Mouse (Mus musculus): Measurements from ENCODE around the gene Sgce. TPM values are rescaled to one million over a fixed set of nuclear protein-coding genes. Genes with fewer than 3 reads are reported as not detected.

Sgce gene
- polyA plus RNA-seq, 1 experiment from 2014 or later, result 52.7 TPM

- 0 out of 2 replicates have a peak, but pooled peaks cover 3% of the 10 kb centered on the region for H3K9me3 ChIP-seq (ENCODE audit: control insufficient read depth, low read length)
- H3K9ac ChIP-seq (ENCODE audit: low read length), result no peak overlapping the region
- WGBS, result 50% methylated on average over 8 of the region's 8 CpGs
- H3K36me3 ChIP-seq (ENCODE audit: control insufficient read depth, insufficient read depth, low read length), result peaks cover 16% of the 10 kb centered on the region
- H3K4me2 ChIP-seq (ENCODE audit: low read length), result no peak overlapping the region
- no peaks in the 10 kb centered on the region for H3K4me1 ChIP-seq (ENCODE audit: control insufficient read depth in 2 of 2, insufficient read depth in 2 of 2, low read length in 2 of 2)
- H3K27ac ChIP-seq (replicated peaks in 1 of 2; ENCODE audit: control insufficient read depth in 1 of 2, insufficient read depth in 1 of 2, low read depth in 2 of 2, low read length in 2 of 2), result no peak overlapping the region
- H3K27me3 ChIP-seq (ENCODE audit: control insufficient read depth, insufficient read depth, low read length), result no peaks in the 10 kb centered on the region
- no peak overlapping the region for H3K4me3 ChIP-seq (ENCODE audit: control insufficient read depth in 1 of 2, insufficient read depth in 1 of 2, low read depth in 1 of 2, low read length in 2 of 2)
- ATAC-seq (ENCODE audit: insufficient number of reproducible peaks, insufficient read depth, low FRiP score, low read depth), result no peak
These were observed 52.3 kb downstream of the Sgce start for GRCm38 (mm10) chr6:4694672-4695231.

- H3K9me3 ChIP-seq (ENCODE audit: control insufficient read depth, low read length), result 0 out of 2 replicates have a peak, but pooled peaks cover 3% of the 10 kb centered on the region
- 69% methylated on average over 10 of the region's 10 CpGs for WGBS
These were observed 53.5 kb downstream of the Sgce start for GRCm38 (mm10) chr6:4693544-4693943.

GRCm38 (mm10) chr6:4690438-4690837 is 56.6 kb downstream of the Sgce start:
- Histone ChIP-seq H3K36me3 (ENCODE audit: control insufficient read depth, insufficient read depth, low read length) (peaks cover 23% of the 10 kb centered on the region), H3K9ac (ENCODE audit: low read length) (no peak overlapping the region), H3K4me3 (ENCODE audit: control insufficient read depth in 1 of 2, insufficient read depth in 1 of 2, low read depth in 1 of 2, low read length in 2 of 2) (no peak overlapping the region), H3K27me3 (ENCODE audit: control insufficient read depth, insufficient read depth, low read length) (no peaks in the 10 kb centered on the region), H3K9me3 (ENCODE audit: control insufficient read depth, low read length) (no peaks in the 10 kb centered on the region), H3K4me1 (ENCODE audit: control insufficient read depth in 2 of 2, insufficient read depth in 2 of 2, low read length in 2 of 2) (no peaks in the 10 kb centered on the region), H3K27ac (replicated peaks in 1 of 2; ENCODE audit: control insufficient read depth in 1 of 2, insufficient read depth in 1 of 2, low read depth in 2 of 2, low read length in 2 of 2) (no peak overlapping the region), H3K4me2 (ENCODE audit: low read length) (no peak overlapping the region)
- WGBS, result 90% methylated on average over 4 of the region's 4 CpGs
- no peak for ATAC-seq (ENCODE audit: insufficient number of reproducible peaks, insufficient read depth, low FRiP score, low read depth)

More at GRCm38 (mm10) chr6:4693544-4693943, 53.5 kb downstream of the Sgce start:
- Histone ChIP-seq H3K36me3 (ENCODE audit: control insufficient read depth, insufficient read depth, low read length) (peaks cover 21% of the 10 kb centered on the region), H3K4me3 (ENCODE audit: control insufficient read depth in 1 of 2, insufficient read depth in 1 of 2, low read depth in 1 of 2, low read length in 2 of 2) (no peak overlapping the region), H3K4me2 (ENCODE audit: low read length) (no peak overlapping the region), H3K27ac (replicated peaks in 1 of 2; ENCODE audit: control insufficient read depth in 1 of 2, insufficient read depth in 1 of 2, low read depth in 2 of 2, low read length in 2 of 2) (no peak overlapping the region), H3K4me1 (ENCODE audit: control insufficient read depth in 2 of 2, insufficient read depth in 2 of 2, low read length in 2 of 2) (no peaks in the 10 kb centered on the region), H3K9ac (ENCODE audit: low read length) (no peak overlapping the region), H3K27me3 (ENCODE audit: control insufficient read depth, insufficient read depth, low read length) (no peaks in the 10 kb centered on the region)
- ATAC-seq (ENCODE audit: insufficient number of reproducible peaks, insufficient read depth, low FRiP score, low read depth), result no peak

- Histone ChIP-seq H3K4me1 (ENCODE audit: control insufficient read depth in 2 of 2, insufficient read depth in 2 of 2, low read length in 2 of 2) (no peaks in the 10 kb centered on the region), H3K9me3 (ENCODE audit: control insufficient read depth, low read length) (no peaks in the 10 kb centered on the region), H3K9ac (ENCODE audit: low read length) (no peak overlapping the region), H3K4me2 (ENCODE audit: low read length) (no peak overlapping the region), H3K27me3 (ENCODE audit: control insufficient read depth, insufficient read depth, low read length) (no peaks in the 10 kb centered on the region), H3K4me3 (ENCODE audit: control insufficient read depth in 1 of 2, insufficient read depth in 1 of 2, low read depth in 1 of 2, low read length in 2 of 2) (no peak overlapping the region), H3K36me3 (ENCODE audit: control insufficient read depth, insufficient read depth, low read length) (peaks cover 11% of the 10 kb centered on the region), H3K27ac (replicated peaks in 1 of 2; ENCODE audit: control insufficient read depth in 1 of 2, insufficient read depth in 1 of 2, low read depth in 2 of 2, low read length in 2 of 2) (no peak overlapping the region)
- no peak for ATAC-seq (ENCODE audit: insufficient number of reproducible peaks, insufficient read depth, low FRiP score, low read depth)
- WGBS, result 54% methylated on average over 10 of the region's 10 CpGs
These were observed 62.2 kb downstream of the Sgce start for GRCm38 (mm10) chr6:4684706-4685340.

- Histone ChIP-seq H3K9ac (ENCODE audit: low read length) (no peak overlapping the region), H3K4me2 (ENCODE audit: low read length) (no peak overlapping the region), H3K27ac (replicated peaks in 1 of 2; ENCODE audit: control insufficient read depth in 1 of 2, insufficient read depth in 1 of 2, low read depth in 2 of 2, low read length in 2 of 2) (no peak overlapping the region), H3K27me3 (ENCODE audit: control insufficient read depth, insufficient read depth, low read length) (no peaks in the 10 kb centered on the region), H3K36me3 (ENCODE audit: control insufficient read depth, insufficient read depth, low read length) (peaks cover 3% of the 10 kb centered on the region; the same call in 1 of the 2 replicates), H3K4me1 (ENCODE audit: control insufficient read depth in 2 of 2, insufficient read depth in 2 of 2, low read length in 2 of 2) (no peaks in the 10 kb centered on the region), H3K4me3 (ENCODE audit: control insufficient read depth in 1 of 2, insufficient read depth in 1 of 2, low read depth in 1 of 2, low read length in 2 of 2) (no peak overlapping the region), H3K9me3 (ENCODE audit: control insufficient read depth, low read length) (no peaks in the 10 kb centered on the region)
- ATAC-seq (ENCODE audit: insufficient number of reproducible peaks, insufficient read depth, low FRiP score, low read depth), result no peak
- WGBS, result 85% methylated on average over 4 of the region's 4 CpGs
These were observed 66.4 kb downstream of the Sgce start for GRCm38 (mm10) chr6:4680576-4680975.

- Histone ChIP-seq H3K27ac (replicated peaks in 1 of 2; ENCODE audit: control insufficient read depth in 1 of 2, insufficient read depth in 1 of 2, low read depth in 2 of 2, low read length in 2 of 2) (no peak overlapping the region), H3K9me3 (ENCODE audit: control insufficient read depth, low read length) (no peaks in the 10 kb centered on the region), H3K4me2 (ENCODE audit: low read length) (no peak overlapping the region), H3K36me3 (ENCODE audit: control insufficient read depth, insufficient read depth, low read length) (peaks cover 3% of the 10 kb centered on the region; the same call in 1 of the 2 replicates), H3K27me3 (ENCODE audit: control insufficient read depth, insufficient read depth, low read length) (no peaks in the 10 kb centered on the region), H3K4me1 (ENCODE audit: control insufficient read depth in 2 of 2, insufficient read depth in 2 of 2, low read length in 2 of 2) (no peaks in the 10 kb centered on the region), H3K9ac (ENCODE audit: low read length) (no peak overlapping the region), H3K4me3 (ENCODE audit: control insufficient read depth in 1 of 2, insufficient read depth in 1 of 2, low read depth in 1 of 2, low read length in 2 of 2) (no peak overlapping the region)
- ATAC-seq (ENCODE audit: insufficient number of reproducible peaks, insufficient read depth, low FRiP score, low read depth), result no peak
- 91% methylated on average over 1 of the region's 1 CpGs for WGBS
These were observed 67.0 kb downstream of the Sgce start for GRCm38 (mm10) chr6:4679981-4680380.

- ATAC-seq (ENCODE audit: insufficient number of reproducible peaks, insufficient read depth, low FRiP score, low read depth), result no peak
- 92% methylated on average over 1 of the region's 1 CpGs for WGBS
- no peaks in the 10 kb centered on the region for H3K36me3 ChIP-seq (ENCODE audit: control insufficient read depth, insufficient read depth, low read length)
These were observed 69.6 kb downstream of the Sgce start for GRCm38 (mm10) chr6:4677356-4677761.

GRCm38 (mm10) chr6:4665154-4665553 is 81.9 kb downstream of the Sgce start:
- 91% methylated on average over 6 of the region's 6 CpGs for WGBS

More at GRCm38 (mm10) chr6:4677356-4677761, 69.6 kb downstream of the Sgce start:
- Histone ChIP-seq H3K9me3 (ENCODE audit: control insufficient read depth, low read length) (no peaks in the 10 kb centered on the region), H3K4me1 (ENCODE audit: control insufficient read depth in 2 of 2, insufficient read depth in 2 of 2, low read length in 2 of 2) (no peaks in the 10 kb centered on the region), H3K9ac (ENCODE audit: low read length) (no peak overlapping the region), H3K27ac (replicated peaks in 1 of 2; ENCODE audit: control insufficient read depth in 1 of 2, insufficient read depth in 1 of 2, low read depth in 2 of 2, low read length in 2 of 2) (no peak overlapping the region), H3K4me3 (ENCODE audit: control insufficient read depth in 1 of 2, insufficient read depth in 1 of 2, low read depth in 1 of 2, low read length in 2 of 2) (no peak overlapping the region), H3K4me2 (ENCODE audit: low read length) (no peak overlapping the region), H3K27me3 (ENCODE audit: control insufficient read depth, insufficient read depth, low read length) (no peaks in the 10 kb centered on the region)

More at GRCm38 (mm10) chr6:4665154-4665553, 81.9 kb downstream of the Sgce start:
- ATAC-seq (ENCODE audit: insufficient number of reproducible peaks, insufficient read depth, low FRiP score, low read depth), result no peak
- no peaks in the 10 kb centered on the region for H3K9me3 ChIP-seq (ENCODE audit: control insufficient read depth, low read length)
- H3K27ac ChIP-seq (replicated peaks in 1 of 2; ENCODE audit: control insufficient read depth in 1 of 2, insufficient read depth in 1 of 2, low read depth in 2 of 2, low read length in 2 of 2), result no peak overlapping the region
- H3K36me3 ChIP-seq (ENCODE audit: control insufficient read depth, insufficient read depth, low read length), result no peaks in the 10 kb centered on the region
- no peak overlapping the region for H3K9ac ChIP-seq (ENCODE audit: low read length)
- no peaks in the 10 kb centered on the region for H3K4me1 ChIP-seq (ENCODE audit: control insufficient read depth in 2 of 2, insufficient read depth in 2 of 2, low read length in 2 of 2)
- H3K4me2 ChIP-seq (ENCODE audit: low read length), result no peak overlapping the region
- H3K4me3 ChIP-seq (ENCODE audit: control insufficient read depth in 1 of 2, insufficient read depth in 1 of 2, low read depth in 1 of 2, low read length in 2 of 2), result no peak overlapping the region
- H3K27me3 ChIP-seq (ENCODE audit: control insufficient read depth, insufficient read depth, low read length), result no peaks in the 10 kb centered on the region
